Mouse (Mus musculus) heart, adult 8-10 months (tissue): ENCODE results near the gene Kif13a. TPM values are rescaled to one million over a fixed set of nuclear protein-coding genes. Genes with fewer than 3 reads are reported as not detected.
A peak's percentile ranks its signal among the peaks of the same experiment; 100 is the strongest.

Experiments used
- DNase-seq: peaks from one replicate; pipeline ENCODE4 v3.0.0; 2022; ENCODE audit warnings: low spot score
- total RNA-seq, 4 experiments: library from RNA; stranded (reverse); gene quantifications; 2 replicates each; pipeline ENCODE4 v1.2.4; 2022

Gene Kif13a
- total RNA-seq, 4 experiments from 2014 or later, result 113 to 126 (median 121) TPM

GRCm38 (mm10) chr13:46884898-46885758 is 44.5 kb downstream of the Kif13a start:
- no peak for DNase-seq

- no peak for DNase-seq
These were observed 45.7 kb downstream of the Kif13a start for GRCm38 (mm10) chr13:46883976-46884375.

GRCm38 (mm10) chr13:46883381-46883780 is 46.3 kb downstream of the Kif13a start:
- DNase-seq, result peak; percentile 91

GRCm38 (mm10) chr13:46880736-46881135 is 48.9 kb downstream of the Kif13a start:
- no peak for DNase-seq

GRCm38 (mm10) chr13:46880243-46880642 is 49.4 kb downstream of the Kif13a start:
- no peak for DNase-seq

- DNase-seq, result peak; percentile 68
These were observed 52.6 kb downstream of the Kif13a start for GRCm38 (mm10) chr13:46877049-46877448.

- DNase-seq, result no peak
These were observed 54.3 kb downstream of the Kif13a start for GRCm38 (mm10) chr13:46875377-46875776.

GRCm38 (mm10) chr13:46872732-46873131 is 56.9 kb downstream of the Kif13a start:
- DNase-seq, result no peak

GRCm38 (mm10) chr13:46872194-46872593 is 57.5 kb downstream of the Kif13a start:
- no peak for DNase-seq

GRCm38 (mm10) chr13:46869464-46869863 is 60.2 kb downstream of the Kif13a start:
- DNase-seq, result no peak

- no peak for DNase-seq
These were observed 66.4 kb downstream of the Kif13a start for GRCm38 (mm10) chr13:46863169-46863748.

- no peak for DNase-seq
These were observed 69.8 kb downstream of the Kif13a start for GRCm38 (mm10) chr13:46859876-46860275.

GRCm38 (mm10) chr13:46859173-46859572 is 70.5 kb downstream of the Kif13a start:
- DNase-seq, result no peak

GRCm38 (mm10) chr13:46858835-46859152 is 70.9 kb downstream of the Kif13a start:
- no peak for DNase-seq

GRCm38 (mm10) chr13:46858143-46858834 is 71.4 kb downstream of the Kif13a start:
- no peak for DNase-seq

GRCm38 (mm10) chr13:46854456-46854855 is 75.2 kb downstream of the Kif13a start:
- no peak for DNase-seq

- DNase-seq, result no peak
These were observed 77.2 kb downstream of the Kif13a start for GRCm38 (mm10) chr13:46852470-46852869.

GRCm38 (mm10) chr13:46845456-46845855 is 84.2 kb downstream of the Kif13a start:
- DNase-seq, result no peak

- DNase-seq, result no peak
These were observed 85.0 kb downstream of the Kif13a start for GRCm38 (mm10) chr13:46844561-46845235.

GRCm38 (mm10) chr13:46843646-46844045 is 86.0 kb downstream of the Kif13a start:
- DNase-seq, result no peak

GRCm38 (mm10) chr13:46842185-46842584 is 87.5 kb downstream of the Kif13a start:
- peak; percentile 45 for DNase-seq

- no peak for DNase-seq
These were observed 88.0 kb downstream of the Kif13a start for GRCm38 (mm10) chr13:46841668-46842067.
